Mouse (Mus musculus): ENCODE results near the gene Gm3183. TPM values are rescaled to one million over a fixed set of nuclear protein-coding genes. Genes with fewer than 3 reads are reported as not detected.
"Not testable (repeated sequence)": the region's sequence is repeated elsewhere in the genome, so short reads cannot be mapped to it uniquely, and the experiment has no call there.

The Gm3183 gene
- total RNA-seq (2014; rRNA removed) (not detected in 2 replicates), polyA plus RNA-seq (2015; fragmentation: Nextera tagmentation; extraction: Ambion mirVana) (not detected in 2 replicates)

DNA sequence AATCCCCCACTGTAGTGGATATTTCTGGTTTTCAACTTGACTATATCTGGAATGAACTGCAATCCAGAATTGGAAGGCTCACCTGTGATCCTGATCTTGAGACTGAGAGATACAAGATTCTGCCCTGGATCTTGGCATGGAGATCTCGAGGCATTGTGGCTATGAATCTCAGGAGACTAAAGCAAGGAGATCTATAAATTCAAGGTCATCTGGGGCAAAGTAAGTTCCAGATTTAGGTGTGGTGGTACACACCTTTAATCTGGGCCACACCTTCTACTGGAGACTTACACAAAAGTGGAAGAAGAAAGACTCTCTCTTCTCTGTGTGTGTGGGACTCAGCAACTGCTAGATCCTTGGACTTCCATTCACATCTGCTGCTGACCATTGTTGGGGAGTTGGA is at the start of gene Gm3183:
Gene Gm3183, plus strand, starts transcription at position 301 of the 400 bp plus-strand sequence.
- H3K36me3 ChIP-seq (ENCODE audit: insufficient read depth, low read length); ATAC-seq; H3K27me3 ChIP-seq (ENCODE audit: insufficient read depth, low read length); H3K4me2 ChIP-seq (ENCODE audit: low read depth, low read length); H3K27ac ChIP-seq; H3K4me3 ChIP-seq (ENCODE audit: low read length); DNase-seq (ENCODE audit: low spot score); H3K4me1 ChIP-seq (ENCODE audit: insufficient read depth, low read length); H3K9ac ChIP-seq (replicated peaks; ENCODE audit: low read length); H3K9me3 ChIP-seq (ENCODE audit: low read length): not testable (repeated sequence)
- WGBS: no CpG with 5 or more reads among the region's 1 CpGs

Other genes with a start within 250 kb of the Gm3183 start
- not detected in 2 replicates for gene Gm3147, start 249.1 kb upstream of the Gm3183 start, total RNA-seq (2014; rRNA removed)
- not detected in 2 replicates for gene Gm3147, start 249.1 kb upstream of the Gm3183 start, polyA plus RNA-seq (2015; fragmentation: Nextera tagmentation; extraction: Ambion mirVana)
- not detected in 2 replicates for gene Gm6509, start 241.5 kb upstream of the Gm3183 start, total RNA-seq (2014; rRNA removed)
- not detected in 2 replicates for gene Gm6509, start 241.5 kb upstream of the Gm3183 start, polyA plus RNA-seq (2015; fragmentation: Nextera tagmentation; extraction: Ambion mirVana)
- not detected in 2 replicates for gene Gm6205, start 217.1 kb upstream of the Gm3183 start, total RNA-seq (2014; rRNA removed)
- not detected in 2 replicates for gene Gm6205, start 217.1 kb upstream of the Gm3183 start, polyA plus RNA-seq (2015; fragmentation: Nextera tagmentation; extraction: Ambion mirVana)
- gene Gm6367, start 123.2 kb downstream of the Gm3183 start, total RNA-seq (2014; rRNA removed): not detected in 2 replicates
- not detected in 2 replicates for gene Gm6367, start 123.2 kb downstream of the Gm3183 start, polyA plus RNA-seq (2015; fragmentation: Nextera tagmentation; extraction: Ambion mirVana)
- gene Gm7942, start 241.5 kb downstream of the Gm3183 start, total RNA-seq (2014; rRNA removed): not detected in 2 replicates
- gene Gm7942, start 241.5 kb downstream of the Gm3183 start, polyA plus RNA-seq (2015; fragmentation: Nextera tagmentation; extraction: Ambion mirVana): not detected in 2 replicates